8 mouse cellular contexts compared by ENCODE assay signal in genomic region chr2:156235847-156236246, GRCm38 (mm10). TPM values are rescaled to one million over a fixed set of nuclear protein-coding genes. Genes with fewer than 3 reads are reported as not detected.
A peak's percentile ranks its signal among the peaks of the same experiment; 100 is the strongest.
DNase-seq lines count a peak whose midpoint lies in the region.

No protein-coding gene starts in this region.

- peak; percentile 74 for DNase-seq in layer of hippocampus, adult 11-12 months (ENCODE audit: low spot score)
- DNase-seq in layer of hippocampus, adult 9-10 months (ENCODE audit: low spot score): no peak
- DNase-seq in adrenal gland, postnatal 25 days: peak; percentile 64
- peak; percentile 53 for DNase-seq in kidney, adult 9 months
- DNase-seq in lung, postnatal 14 days: peak; percentile 69
- no peak for DNase-seq in embryo, embryonic 10 days (ENCODE audit: low spot score)
- DNase-seq in ovary, postnatal 10 days (ENCODE audit: low spot score): no peak
- no peak for DNase-seq in spleen, postnatal 36 days (ENCODE audit: low spot score in 2 of 2)

RNA-seq across cellular contexts. Expression of gene Phf20, which starts 39.6 kb away (rescaled TPM):
- total RNA-seq in adrenal gland, postnatal 25 days (2021): 33.1 and 41.2 TPM in 2 replicates

RNA-seq across cellular contexts. Expression of gene Rbm39, which starts 55.8 kb away (rescaled TPM):
- 413 and 478 TPM in 2 replicates for total RNA-seq in adrenal gland, postnatal 25 days (2021)

Comparison
In these comparisons a context has a peak if more than half of its experiments do, and no peak if none do; other contexts are left out.
1. DNase-seq: peak in layer of hippocampus, adult 11-12 months (single experiment), adrenal gland, postnatal 25 days (single experiment), kidney, adult 9 months (single experiment) and lung, postnatal 14 days (single experiment); none in layer of hippocampus, adult 9-10 months (single experiment), embryo, embryonic 10 days (single experiment), ovary, postnatal 10 days (single experiment) and spleen, postnatal 36 days (0 of 2).